Mouse (Mus musculus) gastrocnemius, adult 2 months (tissue): ENCODE measurements around the gene Resf1. TPM values are rescaled to one million over a fixed set of nuclear protein-coding genes. Genes with fewer than 3 reads are reported as not detected.
"Not testable (repeated sequence)": the region's sequence is repeated elsewhere in the genome, so short reads cannot be mapped to it uniquely, and the experiment has no call there.

Source experiments
- DNase-seq: peaks from one replicate; pipeline ENCODE4 v3.0.0; 2022
- H3K27ac ChIP-seq: fragments of 200-600 bp; 2 replicates; pipeline ENCODE4 v1.8.1; 2022; ENCODE audit warnings: mild to moderate bottlenecking
- H3K4me3 ChIP-seq: fragments of 200-600 bp; 2 replicates; pipeline ENCODE4 v1.8.1; 2022; ENCODE audit warnings: mild to moderate bottlenecking, moderate library complexity
- CTCF ChIP-seq: fragments of 200-600 bp; IDR thresholded peaks from 2 replicates; pipeline ENCODE4 v1.8.1; 2022; ENCODE audit warnings: antibody characterized with exemption, mild to moderate bottlenecking, moderate library complexity
- intact Hi-C: fragments of 180-260 bp; cut with DNase I; formaldehyde crosslinking; loops from one replicate; pipeline ENCODE4 v1.15.1; 2025
- long read RNA-seq, 2 experiments: library from polyadenylated mRNA; stranded (forward); transcript quantifications; one replicate each; pipeline ENCODE4 v2.0.0; 2021
- total RNA-seq, 2 experiments: library from RNA; stranded (reverse); gene quantifications; 2 replicates each; pipeline ENCODE4 v1.2.3; 2021

Resf1 gene
- 10 to 100 TPM; 14.9 to 27.7 TPM for total RNA-seq
- long read RNA-seq, experiment 1, partial matches to known transcripts, result 2 of 4 reads
- long read RNA-seq, experiment 1, other reads (novel, unspliced or antisense), result 2 of 4 reads
- long read RNA-seq, experiment 2, partial matches to known transcripts, result 0 of 3 reads
- long read RNA-seq, experiment 2, other reads (novel, unspliced or antisense), result 3 of 3 reads

DNA sequence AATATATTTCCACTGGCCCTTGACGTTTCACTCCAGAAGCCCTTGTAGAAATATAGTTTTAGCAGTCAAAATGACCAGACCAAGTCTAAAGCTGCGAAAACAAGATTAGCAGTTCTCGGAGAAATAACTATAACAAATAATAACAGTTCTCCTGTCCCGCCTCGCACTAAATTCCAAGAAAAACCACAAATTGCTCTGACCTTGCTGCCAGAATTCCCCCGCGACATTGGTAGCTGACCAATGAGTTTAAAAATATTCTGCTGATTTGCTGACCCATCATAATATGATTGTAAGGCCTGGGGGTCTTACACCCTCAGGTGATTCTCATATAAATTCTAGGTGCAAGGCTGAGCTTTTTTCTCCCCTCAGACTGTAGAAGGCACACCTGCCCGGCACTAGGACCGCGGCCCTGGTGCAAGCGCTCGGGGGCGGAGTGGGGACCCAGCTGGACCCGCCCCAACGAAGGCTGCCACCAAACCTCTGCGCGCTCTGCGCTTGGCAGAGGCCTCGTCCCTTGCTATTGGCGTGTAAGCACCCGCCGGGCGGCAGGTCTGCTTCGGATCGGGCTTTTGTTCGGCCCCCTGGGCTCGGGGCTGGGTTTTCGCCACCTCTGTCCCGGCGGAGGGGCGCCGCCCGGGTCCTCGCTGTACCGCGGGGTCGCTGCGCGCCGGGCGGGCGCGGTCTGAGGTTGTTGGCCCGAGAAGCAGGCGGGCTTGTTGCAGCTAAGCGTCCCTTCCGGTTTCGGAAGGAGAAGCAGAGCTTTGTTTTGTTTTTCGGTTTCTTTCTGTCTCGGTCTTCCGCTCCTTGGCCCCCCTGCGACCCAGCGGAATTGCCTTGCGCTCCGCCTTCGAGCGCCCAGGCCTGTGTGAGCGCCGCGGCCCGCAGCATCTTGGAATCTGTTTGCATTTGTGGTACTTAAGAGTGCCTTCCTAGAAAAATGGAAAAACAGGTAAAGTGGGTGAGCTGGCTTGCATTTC is at the start of gene Resf1:
Gene Resf1 (plus strand): TSS at position 459 of the 977 bp plus-strand sequence.
- H3K4me3 ChIP-seq, result peak within 1 kb of the TSS; percentile 80
- H3K27ac ChIP-seq, result peak within 1 kb of the TSS; percentile 97
- intact Hi-C loops, result loop anchor here (1.0 to 5.0 kb wide), 2 partner anchors 121 to 182 kb away; partner anchors contain the start of gene Amn1
- peak; percentile 96 for DNase-seq
- 0 out of 2 replicates have a peak, but pooled peaks have one; percentile 11 for TF ChIP-seq CTCF

DNA sequence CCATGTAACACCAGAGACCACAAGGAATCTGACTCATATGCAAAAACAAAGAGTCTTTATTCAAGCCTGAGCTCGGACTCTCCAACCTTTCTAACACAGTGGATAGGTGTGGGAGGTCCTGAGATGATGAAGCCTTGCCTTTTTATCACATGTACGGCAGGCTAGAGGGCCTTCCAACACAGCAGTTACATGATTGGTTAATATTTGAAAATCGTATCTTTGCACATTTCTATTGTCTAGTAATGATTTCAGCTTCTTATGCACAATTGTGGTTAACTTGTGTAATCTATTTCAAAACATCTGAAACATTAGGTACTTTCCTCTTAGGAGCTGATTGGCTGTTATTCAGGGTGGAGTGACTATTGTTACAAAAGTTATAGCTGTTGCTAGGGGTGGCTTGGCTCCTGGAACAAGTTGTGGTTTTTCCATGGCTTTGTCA is 48.4 kb upstream of the Resf1 start:
- Histone ChIP-seq H3K4me3 (no peak overlapping the region), H3K27ac (no peak overlapping the region)
- intact Hi-C loops, result no loop called here
- no peak for DNase-seq
- TF ChIP-seq CTCF, result no peak

DNA sequence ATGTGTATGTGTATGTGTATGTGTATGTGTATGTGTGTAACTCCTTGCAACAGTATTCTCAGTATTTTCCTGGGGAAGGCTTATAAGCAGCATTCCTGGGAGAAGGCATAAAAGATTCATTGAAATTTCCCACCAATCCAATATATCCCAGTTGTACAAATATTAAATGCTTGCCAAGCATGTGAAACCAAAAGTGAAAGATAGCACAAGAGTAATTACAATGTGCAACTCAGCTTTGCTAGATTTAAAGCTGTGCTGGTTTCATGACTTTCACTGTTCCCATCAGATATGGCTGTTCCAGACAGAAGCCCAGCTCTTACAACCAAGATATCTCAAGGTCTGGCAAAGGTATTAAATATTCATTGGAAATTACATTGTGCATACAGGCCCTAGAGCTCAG is 41.3 kb upstream of the Resf1 start:
- DNase-seq, result no peak
- H3K27ac ChIP-seq, result no peak overlapping the region
- intact Hi-C loops, result no loop called here
- no peak overlapping the region for H3K4me3 ChIP-seq
- TF ChIP-seq CTCF, result no peak

DNA sequence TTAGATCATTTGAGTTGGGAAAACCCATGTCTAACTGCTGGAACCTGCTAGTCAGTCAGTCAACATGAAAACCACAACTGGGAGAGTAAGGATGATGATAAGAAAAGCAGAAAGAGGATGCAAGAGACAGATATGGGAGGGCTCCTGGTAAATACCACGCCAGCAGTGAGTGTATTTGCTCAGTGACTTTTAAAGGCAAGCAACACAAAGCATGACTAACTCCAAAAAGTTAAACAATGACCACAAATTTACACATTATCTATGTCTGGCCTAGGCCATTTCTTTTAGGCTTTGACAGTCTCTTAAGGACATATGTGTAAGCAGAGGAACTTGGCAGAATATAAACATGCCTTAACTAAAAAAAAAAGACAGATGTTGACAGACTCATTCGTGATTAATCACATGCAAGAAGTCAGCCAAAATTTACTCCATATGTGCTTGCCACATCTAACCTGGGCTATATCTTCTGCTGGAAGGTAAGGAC is 30.9 kb upstream of the Resf1 start:
- intact Hi-C loops, result no loop called here
- no peak overlapping the region for H3K27ac ChIP-seq
- TF ChIP-seq CTCF, result no peak
- H3K4me3 ChIP-seq, result no peak overlapping the region
- DNase-seq, result no peak

DNA sequence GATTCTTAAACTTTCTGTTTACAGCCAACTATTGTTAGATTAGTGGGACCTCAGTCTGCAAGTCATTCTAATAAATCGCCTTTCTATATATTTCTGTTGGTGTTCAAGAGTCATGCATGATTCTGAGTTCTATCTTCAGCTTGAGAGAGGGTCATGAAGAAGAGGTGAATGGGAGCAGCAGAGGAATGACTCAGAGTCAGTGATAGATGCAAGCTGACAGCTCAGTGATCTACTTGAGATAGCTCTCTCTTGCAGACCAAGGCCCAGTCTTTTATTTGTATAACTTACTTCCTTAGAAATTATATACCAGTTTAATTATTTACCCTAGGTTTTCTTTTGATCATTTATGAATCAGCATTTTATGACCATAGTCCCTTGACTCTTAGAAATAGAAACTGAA is 30.3 kb upstream of the Resf1 start:
- no peak for TF ChIP-seq CTCF
- DNase-seq, result no peak
- H3K4me3 ChIP-seq, result no peak overlapping the region
- H3K27ac ChIP-seq, result no peak overlapping the region
- intact Hi-C loops, result no loop called here

DNA sequence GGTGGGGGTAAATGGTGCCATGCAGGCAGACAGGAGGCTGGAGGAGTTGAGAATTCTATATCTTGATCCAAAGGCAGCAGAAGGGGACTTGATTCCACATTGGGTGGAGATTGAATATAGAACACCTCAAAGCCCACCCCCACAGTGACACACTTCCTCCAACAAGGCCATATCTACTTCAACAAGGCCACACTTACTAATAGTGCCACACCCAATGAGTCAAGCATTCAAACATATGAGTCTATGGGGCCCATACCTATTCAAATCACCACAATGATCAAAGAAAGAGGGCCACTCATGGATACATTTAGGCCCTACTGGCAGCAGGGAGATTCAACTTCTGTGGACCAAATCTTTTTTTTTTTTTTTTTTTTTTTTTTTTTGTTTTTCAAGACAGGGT is 28.7 kb upstream of the Resf1 start:
- intact Hi-C loops, result no loop called here
- no peak for DNase-seq
- Histone ChIP-seq H3K4me3 (no peak overlapping the region), H3K27ac (no peak overlapping the region)
- no peak for TF ChIP-seq CTCF

DNA sequence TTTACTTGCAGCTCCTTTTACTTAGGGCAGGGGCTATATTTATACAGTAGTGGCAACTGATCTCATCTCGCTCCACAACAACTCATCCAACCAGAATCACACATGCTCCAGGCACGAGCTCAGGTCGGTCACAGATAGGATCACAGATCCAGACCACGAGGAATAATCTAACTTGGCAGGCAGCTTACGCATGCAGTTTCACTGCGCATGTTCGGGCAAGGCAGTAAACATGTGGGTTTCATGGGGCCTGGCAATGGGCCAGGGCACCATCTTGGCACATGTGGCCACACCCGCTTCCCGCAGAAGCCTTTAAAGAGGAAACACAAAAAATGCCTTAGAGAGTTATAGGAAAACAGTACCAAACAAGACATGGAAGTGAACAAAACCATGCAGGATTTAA is 21.0 kb upstream of the Resf1 start:
- intact Hi-C loops, result not testable (repeated sequence)
- peak; percentile 32 for DNase-seq

DNA sequence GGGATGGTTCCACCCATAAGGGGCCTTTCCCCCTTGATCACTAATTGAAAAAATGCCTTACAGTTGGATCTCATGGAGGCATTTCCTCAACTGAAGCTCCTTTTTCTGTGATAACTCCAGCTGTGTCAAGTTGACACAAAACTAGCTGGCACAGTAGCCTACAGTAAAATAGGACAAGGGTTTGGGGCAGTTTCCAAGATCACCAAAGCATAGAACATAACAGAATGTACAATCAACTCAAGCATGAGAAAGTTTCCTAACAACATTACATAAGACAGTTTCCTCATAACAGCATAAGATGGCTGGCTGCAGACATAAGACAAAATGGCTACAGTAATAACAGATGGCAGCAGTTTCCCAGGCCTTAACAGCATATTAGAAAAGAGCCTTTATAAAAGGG is 6.0 kb upstream of the Resf1 start:
- H3K4me3 ChIP-seq, DNase-seq, H3K27ac ChIP-seq, intact Hi-C loops: not testable (repeated sequence)

More for the DNA sequence above, 21.0 kb upstream of the Resf1 start:
- H3K4me3 ChIP-seq, H3K27ac ChIP-seq: not testable (repeated sequence)

DNA sequence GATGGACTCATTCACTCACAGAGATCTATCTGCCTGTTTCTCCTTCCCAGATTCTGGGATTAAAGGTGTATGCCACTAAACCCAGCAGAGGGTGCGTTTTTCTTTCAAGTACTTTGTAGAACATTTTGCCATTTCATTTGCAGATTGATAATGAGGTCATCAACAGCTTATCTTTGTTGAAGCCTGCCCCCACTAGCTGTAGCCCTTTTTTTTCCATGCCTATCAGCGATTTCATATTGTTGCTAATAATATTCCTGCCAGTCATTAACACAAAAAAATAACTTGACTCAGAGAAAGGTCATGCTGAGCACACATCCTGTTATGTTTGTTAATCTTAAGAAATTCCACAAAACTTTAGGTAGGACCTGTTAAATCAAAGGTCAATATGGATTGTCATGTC is 2.1 kb upstream of the Resf1 start:
- no peak for DNase-seq
- no peak for TF ChIP-seq CTCF
- H3K4me3 ChIP-seq, result no peak overlapping the region
- no peak overlapping the region for H3K27ac ChIP-seq
- intact Hi-C loops, result loop anchor here (5.0 kb wide), 1 partner anchor 180 kb away; no protein-coding TSS in a partner anchor

DNA sequence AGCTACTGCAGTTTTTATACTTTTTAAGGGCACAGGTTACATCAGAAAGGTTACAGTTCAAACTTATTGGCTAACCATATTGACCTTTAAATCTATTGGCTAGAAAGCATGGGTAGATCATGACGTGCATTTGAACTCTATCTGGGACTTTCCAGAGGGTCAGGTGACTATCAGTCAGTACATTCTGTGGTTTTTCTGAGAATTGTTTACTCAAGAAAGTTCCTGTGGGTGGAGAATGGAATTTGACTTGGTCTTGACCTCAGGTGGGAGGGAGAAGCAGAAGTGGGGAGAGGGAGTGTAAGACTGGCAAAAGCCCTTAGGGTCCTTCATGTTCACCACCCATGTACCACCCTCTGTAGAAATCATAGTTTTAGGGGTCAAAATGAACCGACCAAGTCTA is 1.4 kb upstream of the Resf1 start:
- H3K27ac ChIP-seq, result peak overlapping the region; percentile 97; the same call in 1 of the 2 replicates
- TF ChIP-seq CTCF, result no peak
- DNase-seq, result no peak
- intact Hi-C loops, result loop anchor here (5.0 kb wide), 1 partner anchor 180 kb away; no protein-coding TSS in a partner anchor
- H3K4me3 ChIP-seq, result no peak overlapping the region

DNA sequence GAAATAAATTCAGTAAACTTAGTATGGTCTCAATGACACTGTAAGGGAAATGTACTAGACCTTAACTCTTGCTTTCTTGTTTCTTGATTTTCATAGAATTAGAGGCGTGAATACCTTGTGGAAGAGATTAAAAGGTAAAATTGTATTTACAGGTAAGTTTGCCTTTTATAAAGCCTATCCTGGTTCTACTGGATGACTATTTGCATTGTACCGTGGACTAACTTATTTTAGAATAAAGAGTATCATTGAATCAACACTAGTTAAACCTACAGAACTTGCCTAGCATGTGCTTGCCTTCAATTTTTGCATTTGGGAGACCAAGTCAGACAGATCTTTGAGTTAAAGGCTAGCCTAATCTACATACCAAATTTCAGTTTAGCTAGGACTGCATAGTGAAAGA is 1.0 kb downstream of the Resf1 start:
- H3K27ac ChIP-seq, result peak overlapping the region; percentile 97
- intact Hi-C loops, result no loop called here

DNA sequence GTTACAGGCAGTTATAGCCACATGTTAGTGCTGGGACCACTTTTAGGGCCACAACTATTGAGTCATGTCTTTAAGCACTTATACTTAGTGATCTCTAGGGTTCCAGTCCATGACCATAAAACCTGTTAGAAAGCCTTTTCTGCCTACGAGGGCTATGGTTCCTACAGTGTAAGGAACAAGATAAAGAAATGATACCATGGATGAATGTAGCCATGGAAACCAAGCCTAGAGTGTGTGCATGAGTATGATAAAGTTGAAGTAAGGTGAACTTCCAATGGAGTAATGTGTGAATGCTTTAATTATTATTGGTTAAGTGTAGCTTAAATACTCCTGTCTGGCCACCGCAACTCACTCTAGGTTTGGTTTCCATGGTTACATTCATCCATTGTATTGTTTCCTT is 1.8 kb downstream of the Resf1 start:
- intact Hi-C loops, result no loop called here

More for the DNA sequence above, 1.0 kb downstream of the Resf1 start:
- DNase-seq, result no peak
- no peak for TF ChIP-seq CTCF
- H3K4me3 ChIP-seq, result peak overlapping the region; percentile 80

DNA sequence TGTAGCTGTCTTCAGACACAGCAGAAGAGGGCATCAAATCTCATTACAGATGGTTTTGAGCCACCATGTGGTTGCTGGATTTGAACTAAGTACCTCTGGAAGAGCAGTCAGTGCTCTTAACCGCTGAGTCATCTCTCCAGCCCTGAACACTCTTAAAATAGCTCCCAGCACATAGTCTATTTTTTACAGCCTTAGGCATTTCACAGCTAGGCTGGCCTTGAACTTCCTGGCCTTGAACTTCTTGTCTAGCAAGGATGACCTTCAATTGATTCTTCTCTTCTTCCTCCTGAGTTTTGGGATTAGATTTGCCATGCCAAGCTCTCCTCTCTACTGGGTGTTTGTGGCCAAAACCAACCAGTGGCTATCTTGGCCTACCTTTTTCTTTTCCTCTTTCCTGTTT is 2.6 kb downstream of the Resf1 start:
- TF ChIP-seq CTCF, result no peak
- DNase-seq, result no peak
- intact Hi-C loops, result no loop called here
- Histone ChIP-seq H3K4me3 (peak overlapping the region; percentile 80), H3K27ac (peak overlapping the region; percentile 97)

More for the DNA sequence above, 1.8 kb downstream of the Resf1 start:
- peak overlapping the region; percentile 97 for H3K27ac ChIP-seq
- H3K4me3 ChIP-seq, result peak overlapping the region; percentile 80
- DNase-seq, result no peak
- TF ChIP-seq CTCF, result no peak
